Mouse (Mus musculus): Measurements from ENCODE around the gene Ecel1. TPM values are rescaled to one million over a fixed set of nuclear protein-coding genes. Genes with fewer than 3 reads are reported as not detected.

Gene Ecel1
- total RNA-seq, 2 experiments from 2014 or later = 1.6 TPM

- Histone ChIP-seq H3K27ac (no peak overlapping the region), H3K4me3 (peak overlapping the region; percentile 37)
- no peak for DNase-seq (ENCODE audit: low spot score in 2 of 2)
- no peak for TF ChIP-seq CTCF (conservative IDR thresholded peaks at IDR 0.05)
Observed at GRCm38 (mm10) chr1:87155531-87156198, 656 bp downstream of the Ecel1 start.

GRCm38 (mm10) chr1:87154501-87155120, 1.7 kb downstream of the Ecel1 start:
- peak overlapping the region; percentile 15; the same call in 1 of the 2 replicates for H3K4me3 ChIP-seq
- H3K27ac ChIP-seq = no peak overlapping the region
- DNase-seq (ENCODE audit: low spot score in 2 of 2) = no peak
- no peak for TF ChIP-seq CTCF (conservative IDR thresholded peaks at IDR 0.05)

GRCm38 (mm10) chr1:87153776-87154500, 2.4 kb downstream of the Ecel1 start:
- no peak for TF ChIP-seq CTCF (conservative IDR thresholded peaks at IDR 0.05)
- DNase-seq (ENCODE audit: low spot score in 2 of 2) = no peak
- Histone ChIP-seq H3K27ac (no peak overlapping the region), H3K4me3 (peak overlapping the region; percentile 15; the same call in 1 of the 2 replicates)

- H3K4me3 ChIP-seq = no peak overlapping the region
- no peak overlapping the region for H3K27ac ChIP-seq
- no peak for DNase-seq (ENCODE audit: low spot score in 2 of 2)
- no peak for TF ChIP-seq CTCF (conservative IDR thresholded peaks at IDR 0.05)
Observed at GRCm38 (mm10) chr1:87151286-87151685, 5.0 kb downstream of the Ecel1 start.

- Histone ChIP-seq H3K27ac (no peak overlapping the region), H3K4me3 (no peak overlapping the region)
- no peak for DNase-seq (ENCODE audit: low spot score in 2 of 2)
- TF ChIP-seq CTCF (conservative IDR thresholded peaks at IDR 0.05) = no peak
Observed at GRCm38 (mm10) chr1:87149422-87149821, 6.9 kb downstream of the Ecel1 start.

GRCm38 (mm10) chr1:87143141-87143540, 13.2 kb downstream of the Ecel1 start:
- Histone ChIP-seq H3K4me3 (no peak overlapping the region), H3K27ac (no peak overlapping the region)
- no peak for TF ChIP-seq CTCF (conservative IDR thresholded peaks at IDR 0.05)
- DNase-seq (ENCODE audit: low spot score in 2 of 2) = no peak

GRCm38 (mm10) chr1:87142456-87142855, 13.9 kb downstream of the Ecel1 start:
- no peak for TF ChIP-seq CTCF (conservative IDR thresholded peaks at IDR 0.05)
- Histone ChIP-seq H3K27ac (no peak overlapping the region), H3K4me3 (no peak overlapping the region)
- no peak for DNase-seq (ENCODE audit: low spot score in 2 of 2)

- no peak for DNase-seq (ENCODE audit: low spot score in 2 of 2)
- TF ChIP-seq CTCF (conservative IDR thresholded peaks at IDR 0.05) = no peak
- Histone ChIP-seq H3K4me3 (no peak overlapping the region), H3K27ac (no peak overlapping the region)
Observed at GRCm38 (mm10) chr1:87141550-87141949, 14.8 kb downstream of the Ecel1 start.

- H3K4me3 ChIP-seq = no peak overlapping the region
- TF ChIP-seq CTCF (conservative IDR thresholded peaks at IDR 0.05) = no peak
- no peak for DNase-seq (ENCODE audit: low spot score in 2 of 2)
- H3K27ac ChIP-seq = no peak overlapping the region
Observed at GRCm38 (mm10) chr1:87131803-87132202, 24.5 kb downstream of the Ecel1 start.

GRCm38 (mm10) chr1:87127206-87128030, 28.9 kb downstream of the Ecel1 start:
- peak; percentile 62 for TF ChIP-seq CTCF (conservative IDR thresholded peaks at IDR 0.05)
- peak overlapping the region; percentile 50 for H3K4me3 ChIP-seq
- peak; percentile 29 to 50 for DNase-seq (ENCODE audit: low spot score in 2 of 2)
- 0 out of 2 replicates have a peak overlapping the region, but pooled peaks have one; percentile 39 for H3K27ac ChIP-seq

GRCm38 (mm10) chr1:87124673-87125072, 31.6 kb downstream of the Ecel1 start, which contains the start of gene Akp3:
TSS of gene Akp3 (plus strand) at chr1:87124973.
- TF ChIP-seq CTCF (conservative IDR thresholded peaks at IDR 0.05) = no peak
- no peak for DNase-seq (ENCODE audit: low spot score in 2 of 2)
- Histone ChIP-seq H3K4me3 (no peak within 1 kb of the TSS), H3K27ac (no peak within 1 kb of the TSS)

GRCm38 (mm10) chr1:87114784-87115183, 41.5 kb downstream of the Ecel1 start:
- H3K27ac ChIP-seq = no peak overlapping the region
- no peak for TF ChIP-seq CTCF (conservative IDR thresholded peaks at IDR 0.05)
- DNase-seq (ENCODE audit: low spot score in 2 of 2) = no peak

More at GRCm38 (mm10) chr1:87114784-87115183, 41.5 kb downstream of the Ecel1 start:
- H3K4me3 ChIP-seq = no peak overlapping the region
